Mouse (Mus musculus) CH12.LX (cell line): ENCODE measurements at regions not wholly inside any gene's neighbourhood (a gene's known extent, or its start where the extent isn't known, plus 50 kb on each side); places are given as distances from the start of the nearest gene placed in this dataset.

Source experiments
- CHD1 ChIP-seq: IDR thresholded peaks from 2 replicates; pipeline ENCODE4 v1.6.1; 2012; ENCODE audit warnings: low read depth, low read length, improper control_type of control experiment, inconsistent platforms
- ELF1 ChIP-seq: IDR thresholded peaks from 2 replicates; pipeline ENCODE4 v1.6.1; 2014; ENCODE audit warnings: low read depth, mild to moderate bottlenecking, inconsistent platforms, low read length, improper control_type of control experiment
- MAX ChIP-seq: IDR thresholded peaks from 2 replicates; pipeline ENCODE4 v1.6.1; 2011; ENCODE audit warnings: low read length, improper control_type of control experiment
- SIN3A ChIP-seq: IDR thresholded peaks from 2 replicates; pipeline ENCODE4 v1.6.1; 2012; ENCODE audit warnings: low read length, improper control_type of control experiment, inconsistent platforms
- TBP ChIP-seq: conservative IDR thresholded peaks from 2 replicates; pipeline ENCODE4 v1.6.1; 2011; ENCODE audit warnings: low read depth, low read length, improper control_type of control experiment
- UBTF ChIP-seq: IDR thresholded peaks from 2 replicates; pipeline ENCODE4 v1.6.1; 2012; ENCODE audit warnings: low read depth, mild to moderate bottlenecking, inconsistent platforms, low read length, improper control_type of control experiment, moderate library complexity

DNA sequence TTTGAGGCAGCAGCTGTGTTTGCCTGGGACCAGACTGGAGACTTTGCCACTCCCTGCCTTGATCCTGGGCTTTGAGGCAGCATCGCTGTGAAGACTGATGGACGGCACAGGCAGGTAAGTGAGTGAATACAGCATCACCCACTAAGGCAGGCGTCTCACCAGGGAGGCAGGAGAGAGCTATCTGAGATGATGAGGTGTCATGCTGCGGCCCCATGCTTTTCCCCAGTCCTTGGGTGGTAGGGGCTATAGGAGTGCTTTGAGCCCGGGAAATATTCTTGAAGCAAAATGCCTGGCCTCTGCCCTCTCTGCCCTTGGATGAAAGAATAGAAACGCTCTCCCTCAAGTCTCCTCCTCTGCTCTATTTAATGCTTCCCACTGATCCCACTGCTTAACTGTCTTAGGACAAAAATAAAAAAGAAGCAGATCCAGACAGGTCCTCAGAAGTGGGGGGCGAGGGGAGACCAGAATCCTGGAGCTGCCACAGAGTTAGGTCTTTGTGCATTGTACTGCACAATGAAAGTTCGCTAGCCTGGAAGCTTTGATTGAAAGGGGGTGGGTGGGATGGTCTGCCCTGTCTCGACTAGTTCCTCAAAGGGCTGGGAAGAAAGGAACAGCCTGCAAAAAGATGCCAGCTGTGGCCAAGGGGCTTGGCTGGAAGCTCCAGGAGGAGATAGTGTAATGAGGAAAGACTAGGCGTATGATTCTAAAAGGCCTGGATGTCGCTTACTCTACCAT, 117.4 kb upstream of the Cdh5 start:
- no peak for TF ChIP-seq TBP
- no peak for TF ChIP-seq CHD1
- TF ChIP-seq MAX, result no peak
- no peak for TF ChIP-seq UBTF
- TF ChIP-seq ELF1, result no peak
- no peak for TF ChIP-seq SIN3A
